Mouse (Mus musculus) embryo, embryonic 11.5 days (tissue): Measurements from ENCODE around the gene Prkn.
A peak's percentile ranks its signal among the peaks of the same experiment; 100 is the strongest.

Experiments used
- DNase-seq: peaks from one replicate; pipeline ENCODE4 v3.0.0-alpha.2; 2012; ENCODE audit warnings: low read depth, low spot score

Prkn gene

GRCm38 (mm10) chr17:10840148-10840707, at the start of gene Prkn, which contains the start of gene Pacrg:
Prkn (plus strand) TSS chr17:10840384.
Pacrg (minus strand) TSS chr17:10840311.
- DNase-seq = peak; percentile 96

DNA sequence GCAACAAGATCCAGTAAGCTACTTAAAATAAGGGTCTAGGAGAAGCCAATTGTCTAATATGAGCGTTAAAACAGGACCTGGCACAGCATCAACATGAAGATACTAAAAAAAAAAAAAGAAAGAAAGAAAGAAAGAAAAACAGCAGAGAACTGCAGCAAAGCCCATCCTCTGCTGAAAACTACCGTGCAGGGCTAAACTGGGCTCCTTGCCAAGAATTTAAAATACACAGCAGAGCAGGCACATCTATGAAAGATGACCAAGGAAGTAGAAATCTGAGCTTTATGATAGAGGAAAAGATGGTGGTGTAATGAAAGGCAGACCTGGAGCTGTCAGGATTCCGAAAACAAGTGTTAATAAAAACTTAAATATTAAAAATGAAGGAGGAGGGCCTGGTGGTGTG, 48.5 kb upstream of the Prkn start:
- peak; percentile 32 for DNase-seq

DNA sequence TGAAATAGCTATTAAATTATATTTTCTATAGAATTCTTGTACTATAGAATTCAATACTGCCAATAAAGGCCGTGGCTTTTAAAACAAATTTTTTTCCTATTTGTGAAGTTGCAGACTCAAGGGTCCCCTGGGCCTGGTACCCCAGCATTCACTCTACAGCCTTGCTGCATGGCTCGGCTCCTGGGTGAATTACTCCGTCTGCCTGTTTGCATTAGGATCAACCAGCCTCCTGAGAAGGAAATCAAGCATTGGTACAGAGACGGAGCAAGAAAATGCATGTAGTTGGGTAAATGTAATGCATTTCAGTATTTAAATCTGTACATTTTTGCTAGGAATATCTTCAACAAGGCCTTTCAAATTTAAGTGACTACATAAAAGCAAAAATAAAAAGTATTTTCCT, 33.5 kb upstream of the Prkn start:
- DNase-seq = no peak

DNA sequence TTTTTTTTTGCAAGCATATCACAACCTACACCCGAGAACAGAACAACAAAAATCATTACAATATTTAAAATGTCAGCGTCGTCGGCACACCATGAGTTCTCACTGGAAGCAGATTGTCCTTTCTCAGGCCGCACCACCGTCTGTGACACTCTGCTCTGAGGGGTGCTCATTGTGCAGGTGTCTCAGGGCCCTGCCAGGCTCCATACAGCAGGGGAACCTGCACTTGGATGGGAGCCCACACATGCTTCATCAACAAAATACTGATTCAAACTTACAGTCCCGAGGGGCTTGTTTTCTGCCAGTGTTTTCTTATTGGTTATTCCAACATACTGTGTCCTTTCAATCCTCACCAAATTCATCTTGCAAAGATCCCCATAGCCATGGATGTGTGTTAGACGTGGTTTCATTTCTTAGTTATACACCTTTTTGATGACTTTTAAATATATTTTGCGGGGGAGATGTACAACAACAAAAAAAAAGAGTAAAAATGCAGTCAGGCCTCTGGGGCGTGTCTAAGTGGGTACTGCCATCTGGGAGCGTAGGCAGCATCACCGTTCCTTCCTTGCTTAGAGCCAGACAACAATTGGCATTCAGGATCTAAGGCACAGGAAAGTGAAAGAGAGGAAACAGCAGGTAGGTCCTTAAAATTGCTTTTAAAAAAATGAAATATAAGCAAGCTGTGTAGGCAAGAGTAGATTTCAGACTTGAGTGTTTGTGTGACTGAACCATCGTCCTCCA, 32.8 kb upstream of the Prkn start:
- DNase-seq = no peak

- DNase-seq = no peak
Measured at GRCm38 (mm10) chr17:10808571-10808970, 31.6 kb upstream of the Prkn start.

DNA sequence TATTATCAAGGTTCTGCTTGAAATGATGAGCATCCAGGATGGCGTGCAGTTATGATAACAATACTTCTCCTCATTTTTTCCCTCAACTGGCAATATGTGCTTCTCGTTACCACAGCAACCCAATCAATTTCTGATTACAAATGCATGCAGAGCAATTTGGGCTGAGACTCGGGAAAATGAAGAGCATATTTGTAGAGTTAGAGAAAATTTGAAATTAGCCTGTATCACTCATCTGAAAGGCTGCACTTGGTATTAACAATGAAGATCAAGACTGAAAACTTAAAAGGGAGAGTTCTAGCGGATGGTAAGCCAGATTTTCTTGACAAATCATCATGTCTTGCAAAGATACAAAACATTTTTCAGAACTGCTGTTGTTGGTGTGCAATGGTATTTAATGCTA, 21.2 kb upstream of the Prkn start:
- DNase-seq = no peak

GRCm38 (mm10) chr17:10840731-10841201, 582 bp downstream of the Prkn start:
- DNase-seq = peak; percentile 23

DNA sequence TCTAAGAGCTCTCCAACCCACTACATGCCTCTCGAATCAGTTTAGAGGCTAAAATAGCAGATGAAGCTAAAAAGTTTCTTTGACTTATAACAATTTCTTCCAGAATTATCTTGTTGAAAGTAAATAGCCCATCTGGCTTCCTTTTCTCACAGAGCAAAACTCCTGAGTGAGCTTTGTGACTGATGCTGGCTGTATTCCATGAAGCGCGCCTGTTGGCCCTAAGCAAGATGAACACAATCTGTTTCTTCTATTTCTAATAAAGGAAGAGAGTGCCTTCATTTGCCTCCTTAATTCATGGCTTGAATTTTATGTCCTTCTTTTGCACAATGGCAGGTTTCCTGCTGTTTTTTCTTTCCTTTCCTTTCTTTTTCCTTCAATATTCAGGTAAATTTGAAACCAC, 14.0 kb downstream of the Prkn start:
- DNase-seq = no peak

GRCm38 (mm10) chr17:10874208-10875187, 34.3 kb downstream of the Prkn start:
- DNase-seq = no peak

GRCm38 (mm10) chr17:10878986-10879385, 38.8 kb downstream of the Prkn start:
- no peak for DNase-seq

DNA sequence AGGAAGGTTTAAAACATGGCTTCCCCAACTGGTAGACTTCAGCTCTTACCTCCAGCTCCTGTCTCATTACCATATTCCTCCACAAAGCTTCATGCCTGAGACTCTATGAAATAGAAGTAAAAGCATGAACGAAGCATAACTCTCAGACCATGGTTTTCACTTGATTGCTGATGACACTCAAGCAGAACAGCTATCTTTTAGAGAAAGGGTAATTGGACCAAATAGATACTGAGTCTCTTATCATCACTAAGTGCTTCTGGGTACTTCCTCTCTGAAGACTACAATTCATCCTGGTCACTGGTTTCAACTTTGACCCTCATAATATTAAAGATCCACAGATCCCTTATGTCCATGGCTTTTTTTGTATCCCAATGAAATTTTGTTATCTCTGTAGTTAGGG, 42.1 kb downstream of the Prkn start:
- no peak for DNase-seq

GRCm38 (mm10) chr17:10887924-10888323, 47.7 kb downstream of the Prkn start:
- DNase-seq = peak; percentile 8

DNA sequence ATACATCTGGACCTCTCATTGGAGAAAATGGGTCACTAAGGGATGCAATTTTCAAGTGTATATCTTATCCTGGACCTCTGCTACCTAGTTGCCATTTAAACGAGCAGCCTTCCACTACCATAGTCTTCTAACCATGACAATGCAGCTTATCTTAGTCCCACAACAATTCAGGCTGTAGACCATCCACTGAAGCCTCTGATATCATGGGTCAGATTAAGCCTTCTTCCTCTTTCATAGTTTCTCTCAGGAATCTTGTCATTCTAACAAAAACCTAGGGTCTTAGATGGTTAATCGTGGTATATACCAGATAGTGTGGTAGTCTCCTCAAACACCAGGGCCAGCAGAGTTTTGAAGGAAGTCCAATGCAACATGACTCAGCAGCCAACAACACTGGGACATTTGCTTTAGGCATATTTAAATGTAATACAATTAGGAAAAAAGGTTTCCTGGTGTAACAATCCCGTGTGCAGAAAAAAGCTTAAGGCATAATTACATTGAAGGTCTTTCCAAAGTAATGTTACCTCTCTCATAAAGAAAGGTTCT, 61.6 kb downstream of the Prkn start:
- DNase-seq = no peak

GRCm38 (mm10) chr17:10936698-10937097, 96.5 kb downstream of the Prkn start:
- no peak for DNase-seq

GRCm38 (mm10) chr17:10937844-10938243, 97.7 kb downstream of the Prkn start:
- DNase-seq = no peak

GRCm38 (mm10) chr17:10938755-10939154, 98.6 kb downstream of the Prkn start:
- no peak for DNase-seq

DNA sequence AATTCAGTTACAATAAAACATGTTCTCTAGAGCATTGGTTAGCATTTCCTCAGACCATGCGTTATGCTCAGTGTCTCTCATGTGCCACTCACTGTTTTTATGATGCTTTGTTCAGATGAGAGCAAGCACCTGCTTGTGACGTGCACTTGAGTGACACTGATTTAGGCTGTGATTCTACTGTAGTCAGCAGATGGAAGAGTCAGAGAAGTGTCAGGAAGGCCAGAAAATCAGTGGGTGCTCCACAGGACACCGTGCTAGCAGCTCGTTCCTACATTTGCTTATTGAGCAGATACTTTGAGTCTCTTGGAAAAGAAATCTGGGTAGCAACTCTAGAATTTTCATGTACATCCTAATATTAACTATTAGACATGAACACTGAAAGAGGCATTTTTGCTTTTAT, 106.4 kb downstream of the Prkn start:
- no peak for DNase-seq

DNA sequence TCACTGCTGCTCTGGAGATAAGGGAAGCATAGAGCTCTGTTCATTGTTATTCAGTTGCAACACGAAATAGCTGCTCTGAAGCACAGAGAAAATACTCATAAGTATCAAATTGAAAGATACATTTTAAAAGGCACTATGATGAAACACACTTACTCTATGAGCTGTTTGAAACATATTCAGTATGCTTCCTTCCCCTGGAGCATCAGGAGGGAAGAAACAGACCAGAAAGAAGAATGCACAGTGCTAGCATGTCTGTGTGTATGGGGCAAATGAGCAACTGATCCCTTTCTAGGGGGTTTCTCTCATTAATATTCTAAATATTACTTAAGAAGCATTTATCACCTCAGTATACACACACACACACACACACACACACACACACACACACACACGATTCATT, 107.4 kb downstream of the Prkn start:
- DNase-seq = no peak

DNA sequence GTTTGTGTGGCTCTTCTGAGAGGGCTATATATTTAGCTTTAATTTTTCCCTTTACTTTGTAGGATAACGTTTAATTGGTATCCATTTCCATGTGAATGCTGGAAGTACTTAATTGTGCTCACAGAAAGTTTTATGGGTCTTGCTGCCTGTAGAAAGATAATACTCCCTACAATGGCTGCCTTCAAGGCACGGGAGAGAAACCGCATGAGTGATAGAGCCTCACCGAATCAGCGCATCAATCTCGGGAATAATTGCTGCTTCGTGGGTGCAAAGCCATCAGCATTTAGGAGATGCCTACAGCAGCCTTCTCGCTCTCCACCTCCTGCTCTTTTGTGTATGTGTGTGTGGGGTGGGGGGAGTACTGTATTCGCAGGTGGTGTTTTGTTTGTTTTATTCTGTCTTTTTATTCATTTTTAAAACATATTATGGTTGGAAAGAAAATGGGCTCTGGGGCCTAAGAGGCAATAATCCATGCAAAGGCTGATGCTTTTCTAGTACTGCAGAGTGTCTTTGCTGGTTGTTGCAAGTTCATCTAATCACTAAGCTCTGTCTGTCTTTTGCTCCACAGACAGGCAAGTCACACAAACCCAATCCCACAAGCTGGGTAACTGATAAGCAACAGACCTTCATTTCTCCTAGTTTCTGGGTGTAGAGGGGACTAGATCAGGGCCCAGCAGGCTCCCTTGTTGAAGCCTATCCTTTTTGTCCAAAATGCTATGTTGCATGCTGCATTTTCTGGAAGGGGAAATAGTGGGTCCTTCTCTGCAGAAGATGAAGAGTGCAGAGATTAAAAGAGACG, 119.1 kb downstream of the Prkn start:
- DNase-seq = no peak

DNA sequence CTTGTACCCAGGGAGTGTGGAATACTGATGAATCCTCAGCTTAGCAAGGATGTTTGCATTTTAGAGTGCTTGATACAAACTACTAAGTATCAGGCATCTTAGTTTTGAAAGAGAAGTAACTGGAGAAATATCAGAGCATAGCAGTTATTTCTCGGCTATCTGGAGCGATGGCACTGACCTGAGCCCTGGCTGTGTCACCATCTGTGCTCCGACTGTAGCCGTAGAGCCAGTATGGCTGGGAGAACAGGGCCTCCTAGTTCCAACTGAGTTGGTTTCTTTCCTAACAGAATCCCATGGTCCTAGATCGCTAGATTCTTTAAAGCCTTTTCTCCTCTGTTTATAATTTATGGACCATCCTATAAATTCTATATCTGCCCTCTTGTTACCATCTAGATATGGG, 122.0 kb downstream of the Prkn start:
- DNase-seq = no peak

DNA sequence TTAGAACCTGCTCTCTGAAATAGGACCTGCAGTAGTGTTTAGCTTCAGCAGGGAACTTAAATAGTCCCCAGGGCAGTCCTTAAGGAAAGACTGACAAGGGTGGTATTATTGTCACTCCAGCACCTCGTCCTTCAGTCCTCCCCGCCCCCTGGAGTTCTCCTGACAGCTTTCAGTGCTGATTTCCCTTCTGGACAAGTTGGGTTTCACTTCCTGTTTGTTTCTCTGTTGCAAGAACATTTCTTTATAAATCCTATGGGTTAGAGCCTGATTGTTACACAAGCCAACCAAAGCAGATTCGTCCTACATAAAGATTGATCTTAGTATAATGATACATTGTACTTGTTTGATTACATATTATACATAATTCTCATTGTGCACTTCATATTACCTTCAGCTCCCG, 142.0 kb downstream of the Prkn start:
- no peak for DNase-seq
